Mouse (Mus musculus) embryonic facial prominence, embryonic 15.5 days (tissue): Measurements from ENCODE around the gene Ccdc89. TPM values are rescaled to one million over a fixed set of nuclear protein-coding genes. Genes with fewer than 3 reads are reported as not detected.

Experiments used
- ATAC-seq: fragments of 200-750 bp; cut with Nextera tagmentation; 2 replicates; pipeline ENCODE4 v1.8.0; 2017; ENCODE audit warnings: low read depth, moderate TSS enrichment; ENCODE audit not compliant: insufficient number of reproducible peaks, low FRiP score, low TSS enrichment
- H3K27ac ChIP-seq: fragments of 300-500 bp; sonication (generic); replicated peaks from 2 replicates; pipeline ENCODE4 v1.5.1; 2015; ENCODE audit warnings: mild to moderate bottlenecking, inconsistent platforms
- H3K27me3 ChIP-seq: fragments of 300-500 bp; sonication (generic); 2 replicates; pipeline ENCODE4 v1.6.1; 2015; ENCODE audit warnings: inconsistent platforms
- H3K36me3 ChIP-seq: fragments of 300-500 bp; sonication (generic); 2 replicates; pipeline ENCODE4 v1.6.1; 2015; ENCODE audit warnings: mild to moderate bottlenecking, inconsistent platforms
- H3K4me1 ChIP-seq: fragments of 300-500 bp; sonication (generic); 2 replicates; pipeline ENCODE4 v1.6.1; 2015; ENCODE audit warnings: inconsistent platforms
- H3K4me2 ChIP-seq: fragments of 300-500 bp; sonication (generic); replicated peaks from 2 replicates; pipeline ENCODE4 v1.6.1; 2015; ENCODE audit warnings: mild to moderate bottlenecking, inconsistent platforms
- H3K4me3 ChIP-seq: fragments of 300-500 bp; sonication (generic); replicated peaks from 2 replicates; pipeline ENCODE4 v1.5.1; 2015; ENCODE audit warnings: mild to moderate bottlenecking, inconsistent platforms
- H3K9ac ChIP-seq: fragments of 300-500 bp; sonication (generic); 2 replicates; pipeline ENCODE4 v1.6.1; 2015; ENCODE audit warnings: inconsistent platforms
- H3K9me3 ChIP-seq: fragments of 300-500 bp; sonication (generic); replicated peaks from 2 replicates; pipeline ENCODE4 v1.6.1; 2016; ENCODE audit warnings: inconsistent platforms
- WGBS: fragments of 180-500 bp; shearing (Covaris S2); methylation state at CpG from one replicate; pipeline ENCODE4 v1.1.7; 2015; 5-methylcytosine and 5-hydroxymethylcytosine counted together
- polyA plus RNA-seq: library from polyadenylated mRNA; unstranded; fragments of >200 nt; fragmentation: Nextera tagmentation; extraction: Ambion mirVana; gene quantifications from 2 replicates; pipeline ENCODE4 v1.2.1, GENCODE M21; 2015

Ccdc89 gene
- polyA plus RNA-seq = 2.0 and 3.5 TPM in 2 replicates

GRCm38 (mm10) chr7:90426020-90427001, at the start of gene Ccdc89:
Gene Ccdc89, plus strand, starts transcription at chr7:90426577.
- H3K9ac ChIP-seq = peak within 1 kb of the TSS; percentile 42
- H3K4me1 ChIP-seq = peaks cover 8% of the 10 kb centered on the region; the same call in 1 of the 2 replicates
- no peaks in the 10 kb centered on the region for H3K36me3 ChIP-seq
- peak within 1 kb of the TSS; percentile 69 for H3K4me2 ChIP-seq
- H3K9me3 ChIP-seq = no peaks in the 10 kb centered on the region
- no peak within 1 kb of the TSS for H3K27ac ChIP-seq
- ATAC-seq = peak; percentile 100
- WGBS = 21% methylated on average over 29 of the region's 29 CpGs
- no peaks in the 10 kb centered on the region for H3K27me3 ChIP-seq
- peak within 1 kb of the TSS; percentile 41 for H3K4me3 ChIP-seq

- Histone ChIP-seq H3K27me3 (no peaks in the 10 kb centered on the region), H3K4me1 (peaks cover 13% of the 10 kb centered on the region; the same call in 1 of the 2 replicates), H3K4me2 (no peak overlapping the region), H3K9me3 (no peaks in the 10 kb centered on the region), H3K9ac (no peak overlapping the region), H3K27ac (peak overlapping the region; percentile 51; the same call in 1 of the 2 replicates), H3K36me3 (no peaks in the 10 kb centered on the region), H3K4me3 (no peak overlapping the region)
- 59% methylated on average over 2 of the region's 2 CpGs for whole genome bisulfite sequencing
- ATAC-seq = no peak
Observed at GRCm38 (mm10) chr7:90384411-90384810, 42.0 kb upstream of the Ccdc89 start.

DNA sequence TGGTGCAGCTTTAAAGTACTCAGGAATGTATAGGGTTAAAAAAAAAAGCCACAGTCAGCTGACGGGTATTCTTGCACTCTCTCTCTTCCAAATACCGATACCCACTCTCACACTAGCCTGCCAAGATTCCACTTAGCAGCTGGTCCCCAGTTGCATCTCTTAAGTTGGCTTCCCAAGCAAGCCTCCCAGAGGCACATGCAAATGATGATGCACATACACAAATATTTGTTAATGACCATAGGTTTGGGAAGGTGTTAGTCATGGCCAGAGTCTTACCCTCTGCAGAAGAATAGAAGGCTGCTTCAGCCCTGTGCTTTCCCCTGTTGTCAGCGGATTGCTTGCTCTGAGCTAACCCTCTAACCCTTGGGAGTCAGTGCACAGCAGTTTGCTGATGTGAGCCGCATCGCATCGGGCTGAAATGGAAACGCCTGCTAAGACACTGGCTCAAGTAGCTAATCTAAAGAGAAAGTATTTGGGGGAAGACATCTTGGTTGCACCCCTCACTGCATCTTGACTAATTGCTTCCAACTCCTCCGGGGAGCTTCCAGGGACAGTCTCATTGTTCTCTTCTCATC, 39.4 kb upstream of the Ccdc89 start:
- peak overlapping the region; percentile 40; the same call in 1 of the 2 replicates for H3K27ac ChIP-seq
- H3K4me3 ChIP-seq = peak overlapping the region; percentile 17
- WGBS = 8% methylated on average over 8 of the region's 8 CpGs

GRCm38 (mm10) chr7:90389765-90390164, 36.6 kb upstream of the Ccdc89 start:
- Histone ChIP-seq H3K36me3 (no peaks in the 10 kb centered on the region), H3K27me3 (no peaks in the 10 kb centered on the region), H3K9me3 (no peaks in the 10 kb centered on the region), H3K9ac (no peak overlapping the region), H3K27ac (no peak overlapping the region), H3K4me3 (no peak overlapping the region), H3K4me2 (no peak overlapping the region), H3K4me1 (peaks cover 8% of the 10 kb centered on the region; the same call in 1 of the 2 replicates)
- ATAC-seq = no peak
- 32% methylated on average over 3 of the region's 3 CpGs for WGBS

More for the DNA sequence above, 39.4 kb upstream of the Ccdc89 start:
- Histone ChIP-seq H3K36me3 (no peaks in the 10 kb centered on the region), H3K4me1 (peaks cover 13% of the 10 kb centered on the region; the same call in 1 of the 2 replicates), H3K9me3 (no peaks in the 10 kb centered on the region), H3K4me2 (peak overlapping the region; percentile 32), H3K9ac (no peak overlapping the region), H3K27me3 (no peaks in the 10 kb centered on the region)
- 0 out of 2 replicates have a peak, but pooled peaks have one; percentile 57 for ATAC-seq

DNA sequence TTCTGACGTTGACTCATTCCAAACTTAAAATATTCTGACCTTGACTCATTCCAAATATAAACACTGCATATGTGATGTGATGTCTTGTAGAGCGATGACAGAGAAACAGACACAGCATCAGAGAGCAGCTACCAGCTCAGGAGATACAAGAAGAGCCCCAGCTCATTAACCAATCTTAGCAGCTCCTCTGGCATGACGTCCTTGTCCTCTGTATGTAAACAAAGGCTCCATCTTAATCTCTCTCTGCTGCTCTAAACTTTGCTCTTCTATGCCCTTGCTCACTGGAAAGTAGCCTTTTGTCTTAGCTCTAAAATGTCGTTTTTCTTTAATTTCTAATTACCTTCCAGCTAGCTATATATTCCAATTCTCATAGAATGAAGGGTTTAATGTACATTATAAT, 31.3 kb upstream of the Ccdc89 start:
- Histone ChIP-seq H3K9me3 (no peaks in the 10 kb centered on the region), H3K27ac (no peak overlapping the region), H3K4me3 (no peak overlapping the region), H3K4me2 (no peak overlapping the region), H3K36me3 (no peaks in the 10 kb centered on the region), H3K9ac (no peak overlapping the region), H3K27me3 (no peaks in the 10 kb centered on the region), H3K4me1 (no peaks in the 10 kb centered on the region; the same call in 1 of the 2 replicates)
- WGBS = 44% methylated on average over 4 of the region's 4 CpGs
- no peak for ATAC-seq

GRCm38 (mm10) chr7:90395928-90396327, 30.4 kb upstream of the Ccdc89 start:
- no peak overlapping the region for H3K27ac ChIP-seq
- ATAC-seq = no peak
- H3K4me3 ChIP-seq = no peak overlapping the region
- H3K4me1 ChIP-seq = no peaks in the 10 kb centered on the region; the same call in 1 of the 2 replicates
- no peaks in the 10 kb centered on the region for H3K36me3 ChIP-seq
- no peak overlapping the region for H3K9ac ChIP-seq
- WGBS = 66% methylated on average over 5 of the region's 5 CpGs
- no peaks in the 10 kb centered on the region for H3K27me3 ChIP-seq
- no peak overlapping the region for H3K4me2 ChIP-seq
- H3K9me3 ChIP-seq = no peaks in the 10 kb centered on the region

DNA sequence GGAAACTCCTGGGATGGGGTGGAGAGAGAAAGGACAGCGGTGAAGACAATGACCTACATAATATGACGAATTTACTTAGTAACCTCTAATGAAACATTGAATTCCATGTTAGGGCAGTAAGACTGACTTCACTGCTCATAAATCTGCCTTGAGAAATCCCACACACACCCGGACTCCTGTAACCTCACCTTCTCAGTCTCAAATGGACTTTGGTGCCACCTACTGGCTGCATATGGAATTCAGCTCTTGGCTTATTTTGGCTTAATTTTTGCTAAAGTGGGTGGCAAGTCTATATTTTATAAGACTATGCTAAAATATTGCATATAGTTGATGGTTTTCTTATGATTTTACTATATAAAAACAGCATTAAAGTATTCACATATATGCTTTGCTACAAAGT, 16.4 kb upstream of the Ccdc89 start:
- Histone ChIP-seq H3K4me1 (no peaks in the 10 kb centered on the region), H3K9ac (no peak overlapping the region), H3K9me3 (no peaks in the 10 kb centered on the region), H3K4me2 (no peak overlapping the region), H3K4me3 (no peak overlapping the region), H3K36me3 (no peaks in the 10 kb centered on the region), H3K27ac (no peak overlapping the region), H3K27me3 (no peaks in the 10 kb centered on the region)
- 54% methylated on average over 3 of the region's 3 CpGs for WGBS
- ATAC-seq = no peak

GRCm38 (mm10) chr7:90427006-90427405, 629 bp downstream of the Ccdc89 start:
- Histone ChIP-seq H3K27me3 (no peaks in the 10 kb centered on the region), H3K4me1 (peaks cover 8% of the 10 kb centered on the region; the same call in 1 of the 2 replicates), H3K4me3 (peak overlapping the region; percentile 41), H3K9ac (0 out of 2 replicates have a peak overlapping the region, but pooled peaks have one; percentile 42), H3K4me2 (peak overlapping the region; percentile 69), H3K36me3 (no peaks in the 10 kb centered on the region), H3K27ac (no peak overlapping the region), H3K9me3 (no peaks in the 10 kb centered on the region)
- ATAC-seq = no peak
- WGBS = 74% methylated on average over 9 of the region's 9 CpGs

DNA sequence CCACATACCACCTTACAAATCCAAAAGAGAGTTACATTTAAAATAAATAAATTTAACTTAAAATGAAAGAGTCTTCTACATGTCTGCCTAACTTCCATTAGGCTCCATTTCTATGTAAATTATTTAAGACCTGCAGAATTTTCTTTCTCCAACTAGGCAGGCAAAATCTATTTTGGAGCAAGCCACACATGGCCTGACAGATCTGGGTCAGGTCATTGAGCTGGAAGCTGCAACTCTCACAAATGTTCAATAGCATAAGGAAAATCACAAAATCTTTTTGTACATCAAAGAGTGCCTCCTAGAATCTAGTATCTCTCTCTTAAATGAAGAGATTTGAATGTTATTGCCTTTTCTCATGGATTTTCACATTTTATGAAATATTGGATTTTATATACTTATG, 5.8 kb downstream of the Ccdc89 start:
- no peaks in the 10 kb centered on the region for H3K9me3 ChIP-seq
- ATAC-seq = no peak

DNA sequence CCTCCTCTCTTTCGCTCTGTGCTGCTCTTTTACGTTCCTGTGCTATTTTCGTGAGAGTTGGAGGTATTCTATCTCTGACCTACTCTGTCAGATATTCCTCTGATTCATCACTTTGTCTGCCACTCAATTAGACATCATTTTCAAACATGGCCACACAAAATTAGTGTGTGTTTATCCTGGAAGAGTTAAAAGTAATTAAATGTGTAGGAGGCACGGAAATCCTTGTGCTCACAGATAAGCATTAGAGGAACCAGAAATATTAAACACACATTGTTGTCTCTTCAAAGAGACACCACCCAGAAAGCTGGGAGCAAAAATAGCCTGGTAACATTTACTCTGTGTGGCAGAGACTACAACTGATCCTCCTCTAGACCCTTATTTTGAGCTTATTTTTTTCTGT, 13.7 kb downstream of the Ccdc89 start:
- Histone ChIP-seq H3K4me3 (no peak overlapping the region), H3K36me3 (no peaks in the 10 kb centered on the region), H3K27me3 (no peaks in the 10 kb centered on the region), H3K9ac (no peak overlapping the region), H3K27ac (no peak overlapping the region), H3K9me3 (no peaks in the 10 kb centered on the region), H3K4me1 (no peaks in the 10 kb centered on the region), H3K4me2 (no peak overlapping the region)
- WGBS = 84% methylated on average over 4 of the region's 4 CpGs
- no peak for ATAC-seq

More for the DNA sequence above, 5.8 kb downstream of the Ccdc89 start:
- no peak overlapping the region for H3K9ac ChIP-seq
- H3K27ac ChIP-seq = no peak overlapping the region
- H3K4me3 ChIP-seq = no peak overlapping the region
- H3K27me3 ChIP-seq = no peaks in the 10 kb centered on the region
- 0 out of 2 replicates have a peak, but pooled peaks cover under 1% of the 10 kb centered on the region for H3K4me1 ChIP-seq
- no peak overlapping the region for H3K4me2 ChIP-seq
- no peaks in the 10 kb centered on the region for H3K36me3 ChIP-seq

- peak overlapping the region; percentile 33; the same call in 1 of the 2 replicates for H3K9ac ChIP-seq
- no peak for ATAC-seq
- H3K4me3 ChIP-seq = peak overlapping the region; percentile 91
- H3K27me3 ChIP-seq = no peaks in the 10 kb centered on the region
- H3K4me1 ChIP-seq = no peaks in the 10 kb centered on the region
- H3K27ac ChIP-seq = peak overlapping the region; percentile 97
- H3K36me3 ChIP-seq = no peaks in the 10 kb centered on the region
- H3K4me2 ChIP-seq = peak overlapping the region; percentile 56
- H3K9me3 ChIP-seq = no peaks in the 10 kb centered on the region
- 7% methylated on average over 4 of the region's 4 CpGs for WGBS
Observed at GRCm38 (mm10) chr7:90442070-90442469, 15.7 kb downstream of the Ccdc89 start.
